Mouse (Mus musculus): ENCODE results near the gene Gm853.

DNA sequence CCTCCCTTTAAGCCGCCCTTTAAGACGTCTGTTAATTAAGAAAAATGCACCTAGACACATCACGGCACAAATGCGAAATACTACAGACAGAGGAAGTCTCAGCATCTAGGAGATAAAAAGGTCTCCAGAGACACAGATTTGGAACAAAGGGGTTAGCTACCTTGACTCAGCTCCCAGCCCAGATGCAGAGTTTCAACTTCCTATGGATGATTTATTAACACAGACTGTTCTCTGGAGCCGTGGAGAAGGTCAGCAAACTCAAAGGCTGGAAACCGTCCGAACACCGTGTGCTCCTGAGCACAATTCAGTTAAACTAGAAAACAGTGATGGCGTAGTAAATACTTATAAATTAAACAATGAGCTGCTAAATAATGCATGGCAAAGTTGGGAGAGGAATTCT lies 29.9 kb downstream of the Gm853 start:
- no peak for TF ChIP-seq POLR2A (IDR thresholded peaks at IDR 0.05; ENCODE audit: insufficient read depth, low read length)
- TF ChIP-seq CTCF (IDR thresholded peaks at IDR 0.05; ENCODE audit: low read depth, low read length): no peak
